Mouse (Mus musculus): ENCODE results near the gene Cpne4.

- TF ChIP-seq CTCF (IDR thresholded peaks at IDR 0.05; ENCODE audit: control insufficient read depth, insufficient read depth, insufficient replicate concordance, low read depth, low read length) (no peak), POLR2A (IDR thresholded peaks at IDR 0.05; ENCODE audit: control insufficient read depth, low read depth, low read length) (no peak)
These were observed 425.7 kb downstream of the Cpne4 start for GRCm38 (mm10) chr9:104972828-104973227.

All from testis, adult 2 months (tissue).